Mouse (Mus musculus): ENCODE results near the gene Sarnp.
"Not testable (repeated sequence)": the region's sequence is repeated elsewhere in the genome, so short reads cannot be mapped to it uniquely, and the experiment has no call there.

The Sarnp gene

DNA sequence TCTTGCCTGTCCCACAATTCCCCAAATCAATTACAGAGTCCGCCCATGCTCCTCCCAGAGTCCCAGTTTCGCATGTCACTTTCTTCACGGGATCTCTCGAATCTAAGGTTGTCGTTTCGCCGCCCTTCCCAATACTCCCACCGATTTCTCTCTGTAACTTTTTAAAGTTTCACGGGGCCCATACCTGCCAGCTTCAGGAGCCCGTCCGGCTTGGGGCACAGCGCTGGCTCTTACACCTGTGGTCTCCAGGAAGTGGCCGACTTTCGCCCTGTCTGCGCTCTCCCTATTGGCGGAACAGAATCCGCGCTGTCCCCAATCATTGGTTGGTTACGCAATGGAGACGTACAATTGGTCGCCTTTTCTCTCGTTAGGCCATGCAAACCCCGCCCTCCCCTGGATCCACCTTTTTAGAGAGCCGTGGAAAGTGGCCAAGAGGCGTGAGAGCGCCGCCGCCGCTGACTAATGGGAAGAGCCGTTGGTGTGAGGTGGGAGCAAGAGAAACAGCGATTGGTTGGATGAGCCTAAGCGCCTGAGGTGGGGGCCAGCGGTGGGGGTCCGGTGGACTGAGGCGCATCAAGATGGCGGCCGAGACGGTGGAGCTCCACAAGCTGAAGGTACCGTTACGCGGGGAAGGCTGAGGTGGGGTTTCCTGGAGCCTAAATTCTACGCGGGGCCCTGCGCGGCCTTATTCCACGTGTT lies 4.4 kb downstream of the Sarnp start, which contains the start of gene Ormdl2:
Ormdl2 (minus strand) TSS at position 288 of the 699 bp plus-strand sequence.
- peak; percentile 100 for DNase-seq (ENCODE audit: low spot score)

DNA sequence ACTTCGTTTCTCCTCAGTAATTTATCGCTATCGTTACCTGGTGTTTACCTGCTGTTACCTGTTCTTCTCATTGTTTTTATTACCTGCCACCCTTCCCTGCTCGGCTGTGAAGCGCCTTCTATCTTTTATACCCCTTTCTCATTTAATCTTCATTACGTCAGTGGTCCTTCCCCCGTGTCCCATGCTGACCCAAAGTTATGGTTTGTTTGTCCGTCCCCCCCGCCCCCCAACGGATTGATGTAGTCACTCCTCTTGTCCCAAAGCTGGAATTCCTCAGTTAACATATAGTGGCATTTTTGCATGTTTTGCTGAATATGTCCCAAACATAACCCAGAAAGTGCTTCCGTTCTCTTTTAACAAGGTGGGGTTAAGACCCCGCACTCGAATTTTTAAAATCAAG lies 5.0 kb downstream of the Sarnp start:
- peak; percentile 29 for DNase-seq (ENCODE audit: low spot score)

DNA sequence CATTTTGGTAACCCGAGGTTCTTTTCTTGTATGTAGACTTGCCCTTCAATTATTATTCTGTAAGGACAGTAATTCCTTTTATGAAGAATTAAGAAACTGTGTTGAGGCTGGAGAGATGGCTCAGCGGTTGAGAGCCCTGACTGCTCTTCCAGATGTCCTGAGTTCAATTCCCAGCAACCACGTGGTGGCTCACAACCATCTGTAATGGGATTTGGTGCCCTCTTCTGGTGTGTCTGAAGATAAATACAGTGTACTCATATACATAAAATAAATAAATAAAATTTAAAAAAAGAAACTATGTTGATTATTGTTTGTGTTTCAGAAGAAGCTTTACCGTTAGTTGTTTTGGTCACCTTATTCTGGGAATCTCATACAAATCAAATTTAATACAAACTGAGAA lies 6.0 kb downstream of the Sarnp start:
- not testable (repeated sequence) for DNase-seq (ENCODE audit: low spot score)

DNA sequence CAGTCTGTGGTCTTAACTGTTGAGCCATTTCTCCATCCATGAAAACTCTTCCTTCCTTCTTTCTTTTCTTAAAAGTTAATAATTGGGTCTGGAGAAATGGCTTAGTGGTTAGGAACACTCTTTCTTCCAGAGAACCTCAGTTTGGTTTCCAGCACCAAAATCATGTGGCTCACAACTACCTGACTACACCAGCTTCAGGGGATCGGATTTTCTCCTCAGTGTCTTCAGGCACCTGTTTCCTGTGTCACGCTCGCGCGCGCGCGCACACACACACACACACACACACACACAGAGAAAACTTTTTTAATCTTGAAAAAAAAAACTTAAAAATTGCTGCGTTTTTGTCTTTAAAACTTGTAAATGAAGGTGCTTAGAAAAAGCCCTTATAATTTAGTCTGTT lies 6.7 kb downstream of the Sarnp start:
- no peak for DNase-seq (ENCODE audit: low spot score)

DNA sequence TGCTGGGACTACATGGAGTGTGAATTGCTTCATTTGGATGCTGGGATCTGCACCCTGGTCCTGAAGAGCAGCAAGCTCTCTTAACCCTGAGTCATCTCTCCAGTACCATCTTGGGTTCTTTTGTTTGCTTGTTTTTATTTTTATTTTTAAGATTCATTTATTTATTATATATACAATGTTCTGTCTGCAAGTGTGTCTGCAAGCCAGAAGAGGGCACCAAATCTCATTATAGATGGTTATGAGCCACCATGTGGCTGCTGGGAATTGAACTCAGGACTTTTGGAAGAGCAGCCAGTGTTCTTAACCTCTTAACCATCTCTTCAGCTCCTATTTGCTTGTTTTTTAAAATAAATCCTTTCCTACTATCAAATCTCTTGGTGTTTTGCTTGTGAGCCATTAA lies 20.3 kb downstream of the Sarnp start:
- no peak for DNase-seq (ENCODE audit: low spot score)

DNA sequence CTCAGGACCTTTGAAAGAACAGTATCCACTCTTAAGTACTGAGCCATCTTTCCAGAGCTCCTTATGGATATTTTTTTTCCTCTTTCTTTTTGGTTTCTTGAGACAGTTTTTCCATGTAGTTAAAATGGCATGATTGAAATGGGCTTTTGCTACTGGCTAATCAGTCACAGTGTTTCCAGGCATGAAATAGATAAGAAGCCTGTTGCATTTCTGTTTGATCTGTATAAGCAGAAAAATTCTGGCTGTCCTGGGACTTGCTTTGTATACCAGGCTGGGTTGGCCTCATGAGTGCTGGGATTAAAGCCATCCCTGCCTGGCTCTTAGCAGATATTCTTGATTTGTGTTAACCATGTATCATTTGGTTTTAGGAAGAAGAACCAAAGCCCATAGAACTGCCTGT lies 22.3 kb downstream of the Sarnp start:
- no peak for DNase-seq (ENCODE audit: low spot score)

DNA sequence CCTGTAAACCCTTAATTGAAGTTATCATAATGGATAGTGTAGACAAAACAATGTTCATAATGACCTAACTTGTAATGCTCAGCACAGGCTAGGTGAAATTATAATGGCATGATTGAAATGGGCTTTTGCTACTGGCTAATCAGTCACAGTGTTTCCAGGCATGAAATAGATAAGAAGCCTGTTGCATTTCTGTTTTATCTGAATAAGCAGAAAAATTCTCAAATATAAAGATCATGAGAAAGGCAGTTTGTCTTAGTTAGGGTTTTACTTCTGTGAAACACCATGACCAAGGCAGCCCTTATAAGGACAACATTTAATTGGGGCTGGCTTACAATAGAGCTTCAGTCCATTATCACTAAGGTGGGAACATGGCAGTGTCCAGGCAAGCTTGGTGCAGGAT lies 23.5 kb downstream of the Sarnp start:
- no peak for DNase-seq (ENCODE audit: low spot score)

DNA sequence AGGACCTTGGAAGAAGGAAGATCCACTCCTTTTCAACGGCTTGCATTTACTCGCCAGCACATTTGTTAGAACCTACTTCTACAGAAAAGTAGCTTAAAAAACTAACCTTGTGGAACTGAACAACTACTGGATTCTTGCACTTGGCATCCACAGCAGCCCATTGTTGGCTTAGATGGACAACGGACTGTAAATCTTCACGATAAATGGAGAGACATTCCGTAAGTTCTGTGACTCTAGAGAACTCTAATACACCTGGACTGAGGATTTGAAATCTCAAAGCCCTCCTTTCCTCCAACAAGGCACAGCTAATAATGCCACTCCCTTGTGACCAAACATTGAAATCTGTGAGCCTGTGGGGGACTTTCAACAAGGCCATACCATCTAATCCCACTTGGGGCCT lies 26.1 kb downstream of the Sarnp start:
- no peak for DNase-seq (ENCODE audit: low spot score)

DNA sequence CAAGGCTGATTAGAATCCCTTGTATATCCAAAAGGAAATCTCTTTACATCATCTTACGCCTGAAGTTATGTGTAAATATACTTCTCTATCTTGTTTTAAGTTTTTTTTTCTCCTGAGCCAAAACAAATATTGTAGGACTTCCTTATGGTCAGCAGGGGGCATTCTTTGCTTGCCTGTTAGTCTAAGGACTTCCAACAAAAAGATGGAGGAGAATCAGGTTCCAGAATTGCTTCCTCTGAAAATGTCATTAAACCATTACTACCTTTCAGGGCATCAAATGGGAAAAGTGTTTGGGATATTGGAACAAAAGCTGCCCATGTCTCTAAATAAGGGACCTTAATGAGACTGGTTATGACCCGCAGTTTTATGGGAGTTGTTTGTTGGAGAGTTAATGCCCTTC lies 28.4 kb downstream of the Sarnp start:
- peak; percentile 79 for DNase-seq (ENCODE audit: low spot score)

DNA sequence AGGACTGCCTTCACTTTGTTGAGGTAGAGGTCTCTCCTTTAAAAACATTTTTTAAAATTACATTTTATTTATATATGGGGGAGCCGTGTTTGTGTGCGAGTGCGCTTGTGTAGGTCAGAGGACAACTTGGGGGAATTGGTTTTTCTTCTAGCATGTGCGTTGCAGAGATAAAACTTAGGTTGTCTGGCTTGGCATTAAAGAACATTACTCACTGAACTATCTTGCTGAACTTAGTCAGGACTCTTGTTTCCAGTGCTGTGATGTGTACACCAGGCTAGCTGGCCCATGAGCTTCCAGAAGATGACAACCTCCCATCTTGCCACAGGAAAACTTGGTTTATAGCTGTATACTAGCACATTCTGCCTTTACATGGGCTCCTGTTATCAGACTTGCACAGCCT lies 29.5 kb downstream of the Sarnp start:
- DNase-seq (ENCODE audit: low spot score), result no peak

DNA sequence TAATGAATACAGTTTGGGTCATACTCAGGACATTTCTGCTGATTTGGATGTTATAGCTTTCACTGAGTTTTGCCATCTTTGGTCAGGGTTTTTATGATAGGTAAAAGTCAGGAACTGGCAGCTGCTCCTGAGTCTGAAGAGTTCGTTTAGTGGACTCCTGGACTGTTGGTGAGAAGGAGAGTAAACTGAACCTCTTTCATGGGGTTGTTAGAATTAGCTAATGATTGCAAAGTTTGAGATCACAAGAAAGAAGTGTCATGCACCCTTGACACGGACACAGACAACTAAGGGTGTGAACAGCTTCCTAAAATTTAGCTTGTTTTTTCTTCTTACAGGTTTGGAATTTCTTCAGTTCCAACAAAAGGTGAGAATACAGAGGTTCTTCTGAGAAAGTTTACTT lies 31.3 kb downstream of the Sarnp start:
- no peak for DNase-seq (ENCODE audit: low spot score)

DNA sequence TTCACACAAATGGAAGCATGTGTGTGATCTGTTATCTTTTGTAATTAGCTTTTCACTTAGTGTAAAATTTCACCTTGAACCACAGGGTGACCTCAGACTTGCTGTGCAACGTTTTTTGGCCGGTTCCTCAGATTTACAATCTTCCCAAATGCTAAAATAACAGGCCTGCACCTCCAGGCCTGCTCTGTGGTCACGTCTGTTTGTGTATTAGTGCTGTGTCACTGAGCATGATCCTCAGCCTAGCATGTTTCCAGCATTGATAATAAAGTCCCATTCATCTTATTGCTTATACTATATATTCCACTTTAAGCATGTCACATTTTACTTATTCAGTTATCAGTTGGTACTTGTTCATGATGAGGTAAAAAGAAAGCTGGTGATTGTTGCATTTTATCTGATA lies 33.2 kb downstream of the Sarnp start:
- no peak for DNase-seq (ENCODE audit: low spot score)

DNA sequence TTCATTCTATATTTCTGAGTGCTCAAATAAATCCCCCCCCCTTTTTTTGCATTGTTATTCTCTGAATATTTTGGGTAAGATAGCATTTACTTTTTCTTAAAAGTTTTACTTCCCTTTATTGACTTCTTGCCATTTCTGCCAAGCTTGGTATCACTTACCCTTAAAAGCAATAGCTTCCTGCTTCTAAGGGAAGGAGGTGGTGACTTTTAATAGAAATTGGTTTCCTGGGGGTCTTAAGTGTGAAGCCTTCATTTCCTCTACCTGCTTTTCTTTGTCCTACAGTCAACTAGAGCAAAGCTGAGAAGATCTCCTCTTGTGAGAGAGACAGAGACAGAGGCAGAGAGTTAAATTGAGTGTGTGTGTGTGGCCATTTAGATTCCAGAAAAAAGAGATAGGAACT lies 44.0 kb downstream of the Sarnp start:
- DNase-seq (ENCODE audit: low spot score), result no peak

DNA sequence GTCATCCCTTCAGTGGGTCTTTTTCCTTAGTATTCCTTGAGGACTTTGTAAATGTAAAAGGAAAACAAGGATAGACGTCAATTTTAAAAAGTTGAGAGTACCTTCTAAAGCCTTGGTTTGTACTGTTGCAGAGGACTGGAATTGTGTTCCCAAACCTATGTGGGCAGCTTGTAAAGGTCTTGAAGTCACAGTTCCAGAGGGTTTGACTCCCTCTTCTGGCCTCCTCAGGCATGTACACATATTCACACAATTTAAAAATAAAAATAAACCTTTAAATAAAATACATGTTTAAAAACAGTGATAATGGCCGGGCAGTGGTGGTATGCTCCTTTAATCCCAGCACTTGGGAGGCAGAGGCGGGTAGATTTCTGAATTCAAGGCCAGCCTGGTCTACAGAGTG lies 48.9 kb downstream of the Sarnp start:
- DNase-seq (ENCODE audit: low spot score), result no peak

DNA sequence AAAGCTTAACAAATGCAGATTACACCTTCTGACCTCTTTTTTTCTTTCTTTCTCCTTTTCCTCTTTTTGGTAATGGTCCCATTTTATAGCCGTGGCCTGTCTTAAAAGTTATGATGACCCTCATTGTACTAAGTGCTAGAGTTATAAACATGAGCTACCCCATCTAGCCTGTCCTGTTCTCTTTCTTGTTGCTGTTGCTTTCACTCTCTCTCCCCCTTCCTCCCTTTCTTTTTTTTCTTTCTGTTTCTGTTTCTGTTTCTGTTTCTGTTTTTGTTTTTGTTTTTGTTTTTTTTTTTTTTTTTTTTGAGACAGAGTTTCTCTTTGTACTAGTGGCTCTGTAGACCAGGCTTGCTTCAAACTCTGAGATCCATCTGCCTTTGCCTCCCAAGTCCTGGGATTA lies 49.4 kb downstream of the Sarnp start:
- no peak for DNase-seq (ENCODE audit: low spot score)

DNA sequence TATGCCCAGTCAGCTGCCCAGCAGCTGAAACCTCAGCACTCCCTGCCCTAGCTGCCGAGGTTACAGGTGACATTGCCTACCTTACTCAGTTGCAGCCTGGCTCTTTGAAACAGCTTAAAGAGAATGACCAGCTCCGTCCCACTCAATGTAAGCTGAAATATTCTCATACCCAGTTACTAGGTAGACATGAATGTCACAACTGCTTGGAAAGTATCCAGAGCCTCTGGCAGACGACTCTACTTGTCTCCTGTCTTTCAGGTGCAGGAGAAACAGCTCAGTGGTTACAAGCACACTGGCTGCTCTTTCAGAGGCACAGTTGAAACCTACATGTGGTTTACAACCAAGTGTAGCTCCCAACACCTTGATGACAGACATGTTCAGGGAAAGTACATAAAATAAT lies 53.2 kb downstream of the Sarnp start:
- no peak for DNase-seq (ENCODE audit: low spot score)

DNA sequence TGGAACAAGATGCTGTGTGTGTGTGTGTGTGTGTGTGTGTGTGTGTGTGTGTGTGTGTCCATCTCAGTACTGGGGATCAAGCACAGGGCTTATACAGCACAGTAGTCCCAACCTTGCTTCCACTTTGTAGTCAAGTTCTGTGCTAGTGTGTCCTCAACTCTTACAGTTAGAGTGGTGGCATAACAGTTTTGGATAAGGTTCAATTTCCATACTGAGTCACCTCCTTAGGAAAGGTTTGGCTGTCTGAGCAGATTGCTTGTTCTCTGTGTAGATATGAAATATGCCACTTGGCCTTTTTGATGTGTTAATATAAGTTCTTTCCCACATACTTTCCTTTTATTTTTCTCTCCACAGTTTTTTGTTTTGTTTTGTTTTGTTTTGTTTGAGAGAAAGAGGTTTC lies 61.2 kb downstream of the Sarnp start:
- DNase-seq (ENCODE audit: low spot score), result no peak

DNA sequence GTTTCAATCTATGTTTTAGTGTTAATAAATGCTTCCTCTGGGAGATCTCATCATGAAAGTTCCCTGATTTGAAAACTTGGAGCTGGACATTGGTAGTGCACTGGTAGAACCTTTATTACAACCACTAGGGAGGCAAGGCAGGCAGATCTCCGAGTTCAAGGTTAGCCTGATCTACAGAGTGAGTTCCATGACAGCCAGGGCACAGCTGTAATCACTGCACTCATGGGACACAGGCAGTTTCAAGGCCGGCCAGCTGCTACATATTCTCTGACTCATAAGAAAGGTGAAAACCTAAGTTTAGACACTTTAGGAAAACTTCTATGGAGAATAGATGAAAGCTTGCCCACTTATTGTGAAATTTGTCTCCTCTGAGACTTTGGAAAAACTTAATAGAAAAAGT lies 61.7 kb downstream of the Sarnp start:
- no peak for DNase-seq (ENCODE audit: low spot score)

DNA sequence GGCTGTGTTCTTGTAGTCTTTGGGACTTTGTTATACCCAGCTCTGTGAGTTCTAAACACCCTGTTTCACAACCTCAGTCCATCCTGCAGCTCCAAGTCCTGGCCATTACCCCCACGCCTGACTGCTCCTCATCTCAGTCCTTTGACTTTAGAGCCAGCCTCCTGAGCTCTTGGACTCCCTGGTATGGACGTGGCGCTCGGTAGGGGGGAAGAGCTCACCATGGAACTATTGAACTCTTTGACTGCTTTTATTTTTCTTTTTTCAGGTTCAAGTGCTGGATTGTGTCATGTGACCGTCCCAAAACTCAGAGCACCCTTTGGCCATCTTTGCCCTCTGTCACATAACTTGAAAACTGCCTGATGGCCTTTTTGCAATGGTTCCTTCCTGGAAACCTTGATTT lies 64.9 kb downstream of the Sarnp start:
- DNase-seq (ENCODE audit: low spot score), result no peak

DNA sequence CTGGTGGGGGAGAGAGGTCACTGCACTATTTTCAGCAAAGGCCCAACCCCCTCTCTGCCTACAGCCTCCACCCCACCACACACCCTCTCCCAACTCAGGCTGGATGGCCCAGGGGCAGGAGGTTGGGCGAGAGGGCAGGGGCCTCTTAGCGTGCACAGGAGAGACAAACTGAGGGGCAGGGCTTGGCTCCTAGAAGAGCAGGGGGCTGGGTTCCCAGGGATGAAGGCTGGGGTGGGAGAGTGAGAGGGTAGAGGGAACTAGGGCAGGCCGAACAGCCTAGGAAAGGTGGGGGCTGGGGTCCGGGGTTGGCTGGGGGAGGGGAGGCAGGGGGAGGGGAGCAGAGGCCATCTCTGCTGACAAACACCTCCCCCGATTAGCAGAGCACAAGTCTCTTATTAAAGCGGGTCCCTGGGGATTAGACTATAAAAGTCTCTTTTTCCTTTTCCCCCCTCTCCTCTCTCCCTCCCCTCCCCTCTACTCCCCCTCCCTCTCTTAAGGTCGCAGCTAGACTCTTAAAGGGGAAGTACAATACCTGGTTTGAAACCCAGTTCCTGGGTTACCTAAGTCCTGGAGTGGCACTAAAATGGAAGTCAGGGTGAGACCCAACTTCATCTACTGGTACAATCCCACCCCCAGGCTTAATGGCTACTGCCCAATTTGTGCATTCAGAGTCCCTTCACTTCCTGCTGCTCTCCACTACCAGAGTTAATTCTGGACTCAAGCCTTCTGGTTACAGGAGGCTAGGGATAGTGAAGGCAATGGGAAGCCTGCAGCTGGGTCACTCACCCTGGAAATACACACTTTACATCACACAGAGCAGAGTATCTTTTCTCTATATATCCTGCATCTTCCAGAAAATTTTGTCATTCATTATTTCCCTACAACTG lies 72.1 kb downstream of the Sarnp start:
- peak; percentile 91 for DNase-seq (ENCODE audit: low spot score)

DNA sequence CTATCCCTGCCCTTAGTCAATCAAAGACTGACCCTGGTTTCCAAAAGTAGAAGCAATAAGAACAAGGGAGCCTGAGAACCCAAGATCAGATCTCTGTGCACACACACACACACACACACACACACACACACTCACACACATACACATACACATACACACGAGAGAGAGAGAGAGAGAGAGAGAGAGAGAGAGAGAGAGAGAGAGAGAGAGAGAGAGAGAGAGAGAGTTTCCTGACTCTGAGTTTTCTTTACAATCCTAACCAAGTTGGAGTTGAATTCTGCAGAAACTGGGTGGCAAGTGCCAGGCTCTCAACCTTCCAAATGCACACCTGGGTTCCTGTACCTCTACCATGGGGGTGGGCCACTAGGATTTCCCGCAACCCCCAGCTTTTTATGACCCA lies 72.7 kb downstream of the Sarnp start:
- peak; percentile 19 for DNase-seq (ENCODE audit: low spot score)

DNA sequence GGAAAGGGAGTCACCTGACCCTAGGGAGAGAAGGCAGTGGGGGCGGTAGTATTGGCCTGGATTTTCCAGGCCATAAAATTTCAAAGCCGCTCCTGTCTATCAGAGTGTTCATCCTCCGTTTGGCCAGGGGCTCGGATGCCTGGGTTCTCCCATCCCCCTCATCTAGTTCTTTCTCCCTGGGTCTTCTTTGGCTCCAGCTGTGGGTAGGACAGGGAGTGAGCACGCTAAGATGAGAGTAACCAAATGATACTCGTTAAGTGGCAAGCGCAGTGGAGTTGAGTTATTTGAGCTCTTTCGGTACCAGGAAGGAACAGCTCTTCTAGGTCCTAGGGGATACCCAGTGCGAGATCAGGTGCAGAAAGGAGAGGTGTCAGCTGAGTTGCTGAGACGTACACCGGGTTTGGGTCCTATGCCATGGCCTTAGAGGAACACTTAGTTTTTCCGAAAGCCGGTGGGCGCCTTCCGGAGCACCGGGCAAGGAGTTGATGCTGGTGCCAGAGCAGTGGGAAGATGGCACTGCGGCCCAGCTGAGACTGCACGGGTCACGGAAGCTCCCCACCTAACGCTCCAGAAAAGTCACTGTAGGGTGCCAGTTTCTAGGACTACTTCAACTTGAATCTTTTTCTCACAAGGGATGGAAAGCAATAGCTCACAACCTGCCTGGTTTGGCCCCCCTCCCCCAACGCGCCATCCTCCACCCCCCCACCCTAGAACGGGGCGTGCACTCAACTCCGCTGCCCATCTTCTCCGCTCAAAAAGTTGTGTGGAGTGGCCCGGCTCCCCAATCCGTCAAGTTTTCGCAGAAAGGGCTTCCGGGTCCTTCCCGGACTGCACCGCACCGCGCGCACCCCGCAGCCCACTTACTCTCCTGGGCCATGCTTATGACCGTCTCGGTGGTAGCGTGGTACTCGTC lies 73.5 kb downstream of the Sarnp start:
- DNase-seq (ENCODE audit: low spot score), result peak; percentile 50

Measured in embryo, embryonic 10.5 days (tissue).